Mouse (Mus musculus): ENCODE measurements around the gene Arhgap27. TPM values are rescaled to one million over a fixed set of nuclear protein-coding genes. Genes with fewer than 3 reads are reported as not detected.
A peak's percentile ranks its signal among the peaks of the same experiment; 100 is the strongest.
"Not testable (repeated sequence)": the region's sequence is repeated elsewhere in the genome, so short reads cannot be mapped to it uniquely, and the experiment has no call there.

The Arhgap27 gene
- total RNA-seq, 1 experiment = 8.2 TPM

GRCm38 (mm10) chr11:103294772-103295171, 68.7 kb downstream of the Arhgap27 start:
- Histone ChIP-seq H3K9me3 (ENCODE audit: control insufficient read depth, insufficient read depth, low read depth, low read length) (no peaks in the 10 kb centered on the region), H3K36me3 (ENCODE audit: control insufficient read depth, insufficient read depth, low read length, poor library complexity, severe bottlenecking) (no peaks in the 10 kb centered on the region), H3K9ac (ENCODE audit: insufficient read depth, low read depth, low read length, poor library complexity, severe bottlenecking) (no peak overlapping the region), H3K27ac (ENCODE audit: insufficient read depth, low read depth, low read length, poor library complexity, severe bottlenecking) (no peak overlapping the region), H3K4me1 (ENCODE audit: control insufficient read depth in 2 of 2, insufficient read depth in 2 of 2, low read length in 2 of 2, poor library complexity in 1 of 2) (peaks cover 0 to 10% of the 10 kb centered on the region in 2 experiments; a peak in 3 of 4 replicates), H3K4me3 (ENCODE audit: insufficient read depth in 1 of 2, low read depth in 1 of 2, low read length in 2 of 2, poor library complexity in 1 of 2, severe bottlenecking in 1 of 2) (no peak overlapping the region)
- in situ Hi-C loops (cut with MboI; ENCODE audit: low sequenced_read_pairs in 2 of 2, unreplicated experiment in 2 of 2) = no loop called here
- TF ChIP-seq CHD2 (IDR thresholded peaks at IDR 0.05; ENCODE audit: low read depth, low read length) (no peak), ZC3H11A (IDR thresholded peaks at IDR 0.05; ENCODE audit: borderline replicate concordance, low read depth, low read length) (no peak), ZNF384 (IDR thresholded peaks at IDR 0.05; ENCODE audit: low read depth, low read length) (no peak), HCFC1 (IDR thresholded peaks at IDR 0.05; ENCODE audit: borderline replicate concordance, insufficient read depth, low read length) (no peak), MAFK (IDR thresholded peaks at IDR 0.05; ENCODE audit: insufficient read depth, low read depth, low read length) (no peak)
- DNase-seq (ENCODE audit: low read depth, low spot score) = no peak

GRCm38 (mm10) chr11:103294066-103294465, 69.4 kb downstream of the Arhgap27 start:
- Histone ChIP-seq H3K4me1 (ENCODE audit: control insufficient read depth in 2 of 2, insufficient read depth in 2 of 2, low read length in 2 of 2, poor library complexity in 1 of 2) (peaks cover 0 to 8% of the 10 kb centered on the region in 2 experiments; a peak in 3 of 4 replicates), H3K36me3 (ENCODE audit: control insufficient read depth, insufficient read depth, low read length, poor library complexity, severe bottlenecking) (no peaks in the 10 kb centered on the region), H3K9me3 (ENCODE audit: control insufficient read depth, insufficient read depth, low read depth, low read length) (no peaks in the 10 kb centered on the region), H3K9ac (ENCODE audit: insufficient read depth, low read depth, low read length, poor library complexity, severe bottlenecking) (no peak overlapping the region), H3K27ac (ENCODE audit: insufficient read depth, low read depth, low read length, poor library complexity, severe bottlenecking) (no peak overlapping the region), H3K4me3 (ENCODE audit: insufficient read depth in 1 of 2, low read depth in 1 of 2, low read length in 2 of 2, poor library complexity in 1 of 2, severe bottlenecking in 1 of 2) (no peak overlapping the region)
- in situ Hi-C loops (cut with MboI; ENCODE audit: low sequenced_read_pairs in 2 of 2, unreplicated experiment in 2 of 2) = no loop called here
- DNase-seq (ENCODE audit: low read depth, low spot score) = no peak
- TF ChIP-seq ZC3H11A (IDR thresholded peaks at IDR 0.05; ENCODE audit: borderline replicate concordance, low read depth, low read length) (no peak), ZNF384 (IDR thresholded peaks at IDR 0.05; ENCODE audit: low read depth, low read length) (no peak), CHD2 (IDR thresholded peaks at IDR 0.05; ENCODE audit: low read depth, low read length) (no peak), MAFK (IDR thresholded peaks at IDR 0.05; ENCODE audit: insufficient read depth, low read depth, low read length) (no peak), HCFC1 (IDR thresholded peaks at IDR 0.05; ENCODE audit: borderline replicate concordance, insufficient read depth, low read length) (no peak)

GRCm38 (mm10) chr11:103292890-103293287, 70.6 kb downstream of the Arhgap27 start:
- in situ Hi-C loops (cut with MboI; ENCODE audit: low sequenced_read_pairs in 2 of 2, unreplicated experiment in 2 of 2) = no loop called here
- H3K27ac ChIP-seq (ENCODE audit: insufficient read depth, low read depth, low read length, poor library complexity, severe bottlenecking) = no peak overlapping the region
- no peaks in the 10 kb centered on the region for H3K9me3 ChIP-seq (ENCODE audit: control insufficient read depth, insufficient read depth, low read depth, low read length)
- H3K4me1 ChIP-seq (ENCODE audit: control insufficient read depth in 2 of 2, insufficient read depth in 2 of 2, low read length in 2 of 2, poor library complexity in 1 of 2) = peaks cover 0 to 8% of the 10 kb centered on the region in 2 experiments; a peak in 3 of 4 replicates
- no peak overlapping the region for H3K4me3 ChIP-seq (ENCODE audit: insufficient read depth in 1 of 2, low read depth in 1 of 2, low read length in 2 of 2, poor library complexity in 1 of 2, severe bottlenecking in 1 of 2)
- no peak for DNase-seq (ENCODE audit: low read depth, low spot score)
- no peaks in the 10 kb centered on the region for H3K36me3 ChIP-seq (ENCODE audit: control insufficient read depth, insufficient read depth, low read length, poor library complexity, severe bottlenecking)
- no peak for TF ChIP-seq CHD2 (IDR thresholded peaks at IDR 0.05; ENCODE audit: low read depth, low read length)
- no peak for TF ChIP-seq ZC3H11A (IDR thresholded peaks at IDR 0.05; ENCODE audit: borderline replicate concordance, low read depth, low read length)
- no peak for TF ChIP-seq MAFK (IDR thresholded peaks at IDR 0.05; ENCODE audit: insufficient read depth, low read depth, low read length)
- TF ChIP-seq HCFC1 (IDR thresholded peaks at IDR 0.05; ENCODE audit: borderline replicate concordance, insufficient read depth, low read length) = no peak
- TF ChIP-seq ZNF384 (IDR thresholded peaks at IDR 0.05; ENCODE audit: low read depth, low read length) = no peak
- no peak overlapping the region for H3K9ac ChIP-seq (ENCODE audit: insufficient read depth, low read depth, low read length, poor library complexity, severe bottlenecking)

GRCm38 (mm10) chr11:103292152-103292889, 71.2 kb downstream of the Arhgap27 start:
- peak; percentile 40 for DNase-seq (ENCODE audit: low read depth, low spot score)
- Histone ChIP-seq H3K27ac (ENCODE audit: insufficient read depth, low read depth, low read length, poor library complexity, severe bottlenecking) (no peak overlapping the region), H3K4me1 (ENCODE audit: control insufficient read depth in 2 of 2, insufficient read depth in 2 of 2, low read length in 2 of 2, poor library complexity in 1 of 2) (peaks cover 0 to 8% of the 10 kb centered on the region in 2 experiments; a peak in 3 of 4 replicates), H3K9me3 (ENCODE audit: control insufficient read depth, insufficient read depth, low read depth, low read length) (no peaks in the 10 kb centered on the region), H3K4me3 (ENCODE audit: insufficient read depth in 1 of 2, low read depth in 1 of 2, low read length in 2 of 2, poor library complexity in 1 of 2, severe bottlenecking in 1 of 2) (no peak overlapping the region; a peak in 1 of 4 replicates), H3K36me3 (ENCODE audit: control insufficient read depth, insufficient read depth, low read length, poor library complexity, severe bottlenecking) (no peaks in the 10 kb centered on the region), H3K9ac (ENCODE audit: insufficient read depth, low read depth, low read length, poor library complexity, severe bottlenecking) (no peak overlapping the region)
- in situ Hi-C loops (cut with MboI; ENCODE audit: low sequenced_read_pairs in 2 of 2, unreplicated experiment in 2 of 2) = no loop called here
- TF ChIP-seq HCFC1 (IDR thresholded peaks at IDR 0.05; ENCODE audit: borderline replicate concordance, insufficient read depth, low read length) (no peak), CHD2 (IDR thresholded peaks at IDR 0.05; ENCODE audit: low read depth, low read length) (no peak), ZNF384 (IDR thresholded peaks at IDR 0.05; ENCODE audit: low read depth, low read length) (no peak), ZC3H11A (IDR thresholded peaks at IDR 0.05; ENCODE audit: borderline replicate concordance, low read depth, low read length) (no peak), MAFK (IDR thresholded peaks at IDR 0.05; ENCODE audit: insufficient read depth, low read depth, low read length) (no peak)

- in situ Hi-C loops (cut with MboI; ENCODE audit: low sequenced_read_pairs in 2 of 2, unreplicated experiment in 2 of 2); DNase-seq (ENCODE audit: low read depth, low spot score); H3K36me3 ChIP-seq (ENCODE audit: control insufficient read depth, insufficient read depth, low read length, poor library complexity, severe bottlenecking); H3K9me3 ChIP-seq (ENCODE audit: control insufficient read depth, insufficient read depth, low read depth, low read length); H3K4me3 ChIP-seq (ENCODE audit: insufficient read depth in 1 of 2, low read depth in 1 of 2, low read length in 2 of 2, poor library complexity in 1 of 2, severe bottlenecking in 1 of 2); H3K27ac ChIP-seq (ENCODE audit: insufficient read depth, low read depth, low read length, poor library complexity, severe bottlenecking); H3K9ac ChIP-seq (ENCODE audit: insufficient read depth, low read depth, low read length, poor library complexity, severe bottlenecking); H3K4me1 ChIP-seq (ENCODE audit: control insufficient read depth in 2 of 2, insufficient read depth in 2 of 2, low read length in 2 of 2, poor library complexity in 1 of 2): not testable (repeated sequence)
Observed at GRCm38 (mm10) chr11:103290841-103291240, 72.7 kb downstream of the Arhgap27 start.
